Mouse (Mus musculus) embryonic facial prominence, embryonic 15.5 days (tissue): ENCODE measurements around the gene 2310022A10Rik. TPM values are rescaled to one million over a fixed set of nuclear protein-coding genes. Genes with fewer than 3 reads are reported as not detected.

Experiments
- ATAC-seq: fragments of 200-750 bp; cut with Nextera tagmentation; 2 replicates; pipeline ENCODE4 v1.8.0; 2017; ENCODE audit warnings: low read depth, moderate TSS enrichment; ENCODE audit not compliant: insufficient number of reproducible peaks, low FRiP score, low TSS enrichment
- H3K27ac ChIP-seq: fragments of 300-500 bp; sonication (generic); replicated peaks from 2 replicates; pipeline ENCODE4 v1.5.1; 2015; ENCODE audit warnings: mild to moderate bottlenecking, inconsistent platforms
- H3K27me3 ChIP-seq: fragments of 300-500 bp; sonication (generic); 2 replicates; pipeline ENCODE4 v1.6.1; 2015; ENCODE audit warnings: inconsistent platforms
- H3K36me3 ChIP-seq: fragments of 300-500 bp; sonication (generic); 2 replicates; pipeline ENCODE4 v1.6.1; 2015; ENCODE audit warnings: mild to moderate bottlenecking, inconsistent platforms
- H3K4me1 ChIP-seq: fragments of 300-500 bp; sonication (generic); 2 replicates; pipeline ENCODE4 v1.6.1; 2015; ENCODE audit warnings: inconsistent platforms
- H3K4me2 ChIP-seq: fragments of 300-500 bp; sonication (generic); replicated peaks from 2 replicates; pipeline ENCODE4 v1.6.1; 2015; ENCODE audit warnings: mild to moderate bottlenecking, inconsistent platforms
- H3K4me3 ChIP-seq: fragments of 300-500 bp; sonication (generic); replicated peaks from 2 replicates; pipeline ENCODE4 v1.5.1; 2015; ENCODE audit warnings: mild to moderate bottlenecking, inconsistent platforms
- H3K9ac ChIP-seq: fragments of 300-500 bp; sonication (generic); 2 replicates; pipeline ENCODE4 v1.6.1; 2015; ENCODE audit warnings: inconsistent platforms
- H3K9me3 ChIP-seq: fragments of 300-500 bp; sonication (generic); replicated peaks from 2 replicates; pipeline ENCODE4 v1.6.1; 2016; ENCODE audit warnings: inconsistent platforms
- WGBS: fragments of 180-500 bp; shearing (Covaris S2); methylation state at CpG from one replicate; pipeline ENCODE4 v1.1.7; 2015; 5-methylcytosine and 5-hydroxymethylcytosine counted together
- polyA plus RNA-seq: library from polyadenylated mRNA; unstranded; fragments of >200 nt; fragmentation: Nextera tagmentation; extraction: Ambion mirVana; gene quantifications from 2 replicates; pipeline ENCODE4 v1.2.1, GENCODE M21; 2015

2310022A10Rik gene
- polyA plus RNA-seq, 1 experiment from 2014 or later = 38.0 TPM

GRCm38 (mm10) chr7:27592217-27592929 lies 39.3 kb downstream of the 2310022A10Rik start:
- Histone ChIP-seq H3K4me1 (peaks cover 34% of the 10 kb centered on the region), H3K27ac (peak overlapping the region; percentile 99), H3K36me3 (peaks cover 9% of the 10 kb centered on the region; the same call in 1 of the 2 replicates), H3K4me3 (peak overlapping the region; percentile 78), H3K9me3 (no peaks in the 10 kb centered on the region), H3K27me3 (no peaks in the 10 kb centered on the region), H3K9ac (peak overlapping the region; percentile 87), H3K4me2 (peak overlapping the region; percentile 61)
- 2% methylated on average over 17 of the region's 17 CpGs for WGBS
- 0 out of 2 replicates have a peak, but pooled peaks have one; percentile 6 for ATAC-seq

GRCm38 (mm10) chr7:27592934-27593645 lies 40.1 kb downstream of the 2310022A10Rik start:
- Histone ChIP-seq H3K9ac (peak overlapping the region; percentile 87; the same call in 1 of the 2 replicates), H3K9me3 (no peaks in the 10 kb centered on the region), H3K4me1 (peaks cover 41% of the 10 kb centered on the region), H3K27me3 (no peaks in the 10 kb centered on the region), H3K36me3 (peaks cover 9% of the 10 kb centered on the region; the same call in 1 of the 2 replicates), H3K4me2 (peak overlapping the region; percentile 61), H3K4me3 (peak overlapping the region; percentile 78), H3K27ac (peak overlapping the region; percentile 99)
- WGBS = 65% methylated on average over 12 of the region's 12 CpGs
- ATAC-seq = no peak

- H3K9ac ChIP-seq = no peak overlapping the region
- 44% methylated on average over 10 of the region's 10 CpGs for WGBS
- no peaks in the 10 kb centered on the region for H3K27me3 ChIP-seq
- peak; percentile 31; the same call in 1 of the 2 replicates for ATAC-seq
- no peaks in the 10 kb centered on the region for H3K9me3 ChIP-seq
- peak overlapping the region; percentile 88 for H3K27ac ChIP-seq
- H3K4me3 ChIP-seq = no peak overlapping the region; the same call in 1 of the 2 replicates
- H3K36me3 ChIP-seq = peaks cover 9% of the 10 kb centered on the region; the same call in 1 of the 2 replicates
- H3K4me1 ChIP-seq = peaks cover 63% of the 10 kb centered on the region
- peak overlapping the region; percentile 27 for H3K4me2 ChIP-seq
These were observed 43.8 kb downstream of the 2310022A10Rik start for GRCm38 (mm10) chr7:27596586-27597503.

GRCm38 (mm10) chr7:27598053-27598452 lies 45.0 kb downstream of the 2310022A10Rik start:
- Histone ChIP-seq H3K27ac (peak overlapping the region; percentile 88; the same call in 1 of the 2 replicates), H3K36me3 (peaks cover 9% of the 10 kb centered on the region; the same call in 1 of the 2 replicates), H3K4me1 (peaks cover 67% of the 10 kb centered on the region), H3K4me2 (no peak overlapping the region), H3K4me3 (no peak overlapping the region), H3K9ac (no peak overlapping the region), H3K27me3 (no peaks in the 10 kb centered on the region), H3K9me3 (no peaks in the 10 kb centered on the region)
- ATAC-seq = no peak
- WGBS = 70% methylated on average over 7 of the region's 7 CpGs

GRCm38 (mm10) chr7:27601628-27602027 lies 48.6 kb downstream of the 2310022A10Rik start:
- H3K4me3 ChIP-seq = no peak overlapping the region
- H3K9me3 ChIP-seq = no peaks in the 10 kb centered on the region
- no peak overlapping the region for H3K9ac ChIP-seq
- H3K36me3 ChIP-seq = no peaks in the 10 kb centered on the region
- H3K4me1 ChIP-seq = peaks cover 66% of the 10 kb centered on the region
- no peaks in the 10 kb centered on the region for H3K27me3 ChIP-seq
- WGBS = 60% methylated on average over 4 of the region's 4 CpGs
- H3K27ac ChIP-seq = peak overlapping the region; percentile 49
- H3K4me2 ChIP-seq = no peak overlapping the region
- ATAC-seq = no peak

- Histone ChIP-seq H3K4me3 (no peak overlapping the region), H3K9me3 (no peaks in the 10 kb centered on the region), H3K27ac (peak overlapping the region; percentile 49; the same call in 1 of the 2 replicates), H3K4me1 (peaks cover 66% of the 10 kb centered on the region), H3K36me3 (no peaks in the 10 kb centered on the region), H3K27me3 (no peaks in the 10 kb centered on the region), H3K4me2 (no peak overlapping the region), H3K9ac (no peak overlapping the region)
- 74% methylated on average over 2 of the region's 2 CpGs for WGBS
- ATAC-seq = no peak
These were observed 49.1 kb downstream of the 2310022A10Rik start for GRCm38 (mm10) chr7:27602161-27602560.

GRCm38 (mm10) chr7:27602835-27603234 lies 49.8 kb downstream of the 2310022A10Rik start:
- H3K4me3 ChIP-seq = no peak overlapping the region
- H3K27me3 ChIP-seq = no peaks in the 10 kb centered on the region
- no peak overlapping the region for H3K9ac ChIP-seq
- H3K36me3 ChIP-seq = no peaks in the 10 kb centered on the region
- H3K9me3 ChIP-seq = no peaks in the 10 kb centered on the region
- peaks cover 66% of the 10 kb centered on the region for H3K4me1 ChIP-seq
- no peak overlapping the region for H3K4me2 ChIP-seq
- WGBS = 79% methylated on average over 7 of the region's 7 CpGs
- ATAC-seq = no peak
- no peak overlapping the region for H3K27ac ChIP-seq

- ATAC-seq = no peak
- no peak overlapping the region for H3K27ac ChIP-seq
- H3K4me2 ChIP-seq = no peak overlapping the region
- peaks cover 65% of the 10 kb centered on the region for H3K4me1 ChIP-seq
- H3K27me3 ChIP-seq = no peaks in the 10 kb centered on the region
- peaks cover 16% of the 10 kb centered on the region for H3K36me3 ChIP-seq
- no peak overlapping the region for H3K9ac ChIP-seq
- 56% methylated on average over 5 of the region's 5 CpGs for WGBS
- H3K4me3 ChIP-seq = no peak overlapping the region
- H3K9me3 ChIP-seq = no peaks in the 10 kb centered on the region
These were observed 51.8 kb downstream of the 2310022A10Rik start for GRCm38 (mm10) chr7:27604661-27605348.

GRCm38 (mm10) chr7:27605499-27606285 lies 52.7 kb downstream of the 2310022A10Rik start:
- Histone ChIP-seq H3K4me3 (no peak overlapping the region), H3K9me3 (no peaks in the 10 kb centered on the region), H3K36me3 (peaks cover 18% of the 10 kb centered on the region), H3K27me3 (no peaks in the 10 kb centered on the region), H3K9ac (no peak overlapping the region), H3K4me1 (peaks cover 56% of the 10 kb centered on the region), H3K27ac (peak overlapping the region; percentile 31; the same call in 1 of the 2 replicates), H3K4me2 (no peak overlapping the region)
- ATAC-seq = no peak
- 68% methylated on average over 9 of the region's 9 CpGs for WGBS
